Mouse (Mus musculus) lung, postnatal 14 days (tissue): ENCODE results near the gene Zfp950.

Experiments
- DNase-seq: peaks from one replicate; pipeline ENCODE4 v3.0.0; 2021

Gene Zfp950

GRCm38 (mm10) chr19:61056783-61057410 lies 83.7 kb downstream of the Zfp950 start:
- DNase-seq = no peak

- peak; percentile 22 for DNase-seq
Measured at GRCm38 (mm10) chr19:61052786-61053185, 87.9 kb downstream of the Zfp950 start.

- no peak for DNase-seq
Measured at GRCm38 (mm10) chr19:61052008-61052407, 88.6 kb downstream of the Zfp950 start.

GRCm38 (mm10) chr19:61051151-61051550 lies 89.5 kb downstream of the Zfp950 start:
- DNase-seq = no peak

- peak; percentile 18 for DNase-seq
Measured at GRCm38 (mm10) chr19:61049413-61049812, 91.2 kb downstream of the Zfp950 start.

- no peak for DNase-seq
Measured at GRCm38 (mm10) chr19:61048646-61049045, 92.0 kb downstream of the Zfp950 start.

GRCm38 (mm10) chr19:61039151-61039550 lies 101.5 kb downstream of the Zfp950 start:
- no peak for DNase-seq

GRCm38 (mm10) chr19:61031570-61031969 lies 109.1 kb downstream of the Zfp950 start:
- DNase-seq = no peak

- no peak for DNase-seq
Measured at GRCm38 (mm10) chr19:61021939-61022566, 118.6 kb downstream of the Zfp950 start.

- no peak for DNase-seq
Measured at GRCm38 (mm10) chr19:61021502-61021901, 119.1 kb downstream of the Zfp950 start.

GRCm38 (mm10) chr19:61017477-61018266 lies 123.0 kb downstream of the Zfp950 start:
- DNase-seq = no peak

- no peak for DNase-seq
Measured at GRCm38 (mm10) chr19:61009266-61009665, 131.4 kb downstream of the Zfp950 start.
